Mouse (Mus musculus) heart, postnatal 36 days (tissue): Measurements from ENCODE around the gene Eda. TPM values are rescaled to one million over a fixed set of nuclear protein-coding genes. Genes with fewer than 3 reads are reported as not detected.
"Not testable (repeated sequence)": the region's sequence is repeated elsewhere in the genome, so short reads cannot be mapped to it uniquely, and the experiment has no call there.

Experiments used
- DNase-seq, 2 experiments: peaks; one replicate each; pipeline ENCODE4 v3.0.0; 2021 to 2022
- intact Hi-C: fragments of 180-260 bp; cut with DNase I; formaldehyde crosslinking; loops from one replicate; pipeline ENCODE4 v1.15.1; 2025
- microRNA-seq, 2 experiments: library from miRNA; unstranded; fragments of <30 nt; microRNA quantifications; one replicate each; pipeline ENCODE4 v1.2.0; 2021; ENCODE audit warnings: borderline number of aligned reads in 2 of 2
- total RNA-seq, 2 experiments: library from RNA; stranded (reverse); gene quantifications; 2 replicates each; pipeline ENCODE4 v1.2.3; 2021

Gene Eda
- total RNA-seq, 2 experiments from 2014 or later = 1.5 to 2.0 TPM

- intact Hi-C loops = no loop called here
These were observed 425.5 kb downstream of the Eda start for GRCm38 (mm10) chrX:100400900-100401299.

GRCm38 (mm10) chrX:100401657-100402056, 426.3 kb downstream of the Eda start:
- DNase-seq = no peak
- intact Hi-C loops = no loop called here

More at GRCm38 (mm10) chrX:100400900-100401299, 425.5 kb downstream of the Eda start:
- no peak for DNase-seq

- DNase-seq = no peak
- intact Hi-C loops = no loop called here
These were observed 433.8 kb downstream of the Eda start for GRCm38 (mm10) chrX:100409245-100409644.

- intact Hi-C loops = no loop called here
- DNase-seq = no peak
These were observed 453.3 kb downstream of the Eda start, which contains the start of gene Otud6a for GRCm38 (mm10) chrX:100428693-100429092. TSS of gene Otud6a (plus strand) at chrX:100429013.

GRCm38 (mm10) chrX:100432311-100432710, 456.9 kb downstream of the Eda start:
- intact Hi-C loops = no loop called here
- DNase-seq = no peak

- intact Hi-C loops, DNase-seq: not testable (repeated sequence)
These were observed 467.2 kb downstream of the Eda start, which contains the start of gene Awat2 for GRCm38 (mm10) chrX:100442617-100443016. TSS of gene Awat2 (minus strand) at chrX:100442717.

GRCm38 (mm10) chrX:100443532-100443931, 468.1 kb downstream of the Eda start:
- DNase-seq = no peak
- intact Hi-C loops = no loop called here

Small RNA genes within 50 kb of the gene (microRNA-seq; reads per million reads assigned to microRNA genes)
- 1,949 to 2,258 reads per million in 2 experiments for gene Mir676

Other genes starting within 250 kb of the Eda start
- gene Tmem28, start 154.6 kb upstream of the Eda start, total RNA-seq = not detected